Mouse (Mus musculus) liver, embryonic 11.5 days (tissue): Measurements from ENCODE around the gene Map4k4. TPM values are rescaled to one million over a fixed set of nuclear protein-coding genes. Genes with fewer than 3 reads are reported as not detected.

ENCODE experiments used
- ATAC-seq: fragments of 200-750 bp; cut with Nextera tagmentation; replicated peaks from 2 replicates; pipeline ENCODE4 v1.8.0; 2017; ENCODE audit warnings: moderate number of reproducible peaks, mild to moderate bottlenecking, moderate TSS enrichment, moderate library complexity; ENCODE audit not compliant: low FRiP score
- DNase-seq: peaks from one replicate; pipeline ENCODE4 v3.0.0-alpha.2; 2017; ENCODE audit warnings: low spot score
- H3K27ac ChIP-seq: fragments of 300-500 bp; sonication (generic); 2 replicates; pipeline ENCODE4 v1.5.1; 2014; ENCODE audit warnings: mild to moderate bottlenecking, low read depth, low read length, control low read depth
- H3K27me3 ChIP-seq: fragments of 300-500 bp; sonication (generic); replicated peaks from 2 replicates; pipeline ENCODE4 v1.6.1; 2014; ENCODE audit warnings: low read length, mixed read lengths; ENCODE audit not compliant: control insufficient read depth, insufficient read depth
- H3K36me3 ChIP-seq: fragments of 300-500 bp; sonication (generic); 2 replicates; pipeline ENCODE4 v1.6.1; 2014; ENCODE audit warnings: mild to moderate bottlenecking, low read length, moderate library complexity, mixed read lengths; ENCODE audit not compliant: control insufficient read depth, insufficient read depth
- H3K4me1 ChIP-seq: fragments of 300-500 bp; sonication (generic); replicated peaks from 2 replicates; pipeline ENCODE4 v1.6.1; 2014; ENCODE audit warnings: low read length, mixed read lengths; ENCODE audit not compliant: control insufficient read depth, insufficient read depth
- H3K4me2 ChIP-seq: fragments of 300-500 bp; sonication (generic); 2 replicates; pipeline ENCODE4 v1.6.1; 2014; ENCODE audit warnings: mild to moderate bottlenecking, control low read depth, moderate library complexity
- H3K4me3 ChIP-seq: fragments of 300-500 bp; sonication (generic); 2 replicates; pipeline ENCODE4 v1.5.1; 2014; ENCODE audit warnings: low read depth, low read length, control low read depth
- H3K9ac ChIP-seq: fragments of 300-500 bp; sonication (generic); 2 replicates; pipeline ENCODE4 v1.6.1; 2014; ENCODE audit warnings: low read depth, low read length, control low read depth
- H3K9me3 ChIP-seq: fragments of 300-500 bp; sonication (generic); 2 replicates; pipeline ENCODE4 v1.6.1; 2016; ENCODE audit warnings: low read length, inconsistent platforms, mixed read lengths; ENCODE audit not compliant: control insufficient read depth
- WGBS: fragments of 180-500 bp; shearing (Covaris S2); extraction: QIAGEN DNeasy Blood & Tissue Kit; methylation state at CpG from one replicate; pipeline ENCODE4 v1.1.7; 2014; 5-methylcytosine and 5-hydroxymethylcytosine counted together
- polyA plus RNA-seq: library from polyadenylated mRNA; unstranded; fragments of >200 nt; fragmentation: Nextera tagmentation; extraction: Ambion mirVana; gene quantifications from 2 replicates; pipeline ENCODE4 v1.2.1, GENCODE M21; 2014

Gene Map4k4
- polyA plus RNA-seq, 1 experiment from 2014 or later = 13.6 TPM

DNA sequence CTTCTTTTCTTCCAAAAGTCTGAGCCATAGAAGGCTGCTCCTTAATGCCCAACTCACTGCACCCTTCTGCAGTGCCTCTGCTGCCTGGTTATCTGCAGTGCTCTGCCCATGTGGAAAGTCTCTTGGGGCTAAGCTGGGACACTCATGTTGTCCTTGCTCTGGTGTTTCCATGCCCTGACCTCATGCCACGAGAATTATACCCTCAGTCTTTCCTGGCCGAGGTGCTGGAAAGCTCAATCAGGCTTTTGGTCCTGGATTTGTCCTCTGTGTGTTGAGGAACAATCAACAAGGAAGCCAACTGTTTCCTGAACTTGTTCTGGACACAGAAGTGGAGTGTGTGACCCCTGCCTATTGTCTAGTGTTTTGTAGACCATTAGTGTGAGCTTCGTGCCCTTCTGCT lies 81.3 kb downstream of the Map4k4 start:
- Histone ChIP-seq H3K27ac (no peak overlapping the region), H3K4me1 (no peaks in the 10 kb centered on the region), H3K9me3 (no peaks in the 10 kb centered on the region), H3K27me3 (no peaks in the 10 kb centered on the region), H3K4me2 (no peak overlapping the region), H3K36me3 (peaks cover 4% of the 10 kb centered on the region), H3K4me3 (no peak overlapping the region), H3K9ac (no peak overlapping the region)
- WGBS = 76% methylated on average over 3 of the region's 3 CpGs
- no peak for ATAC-seq
- DNase-seq = no peak

DNA sequence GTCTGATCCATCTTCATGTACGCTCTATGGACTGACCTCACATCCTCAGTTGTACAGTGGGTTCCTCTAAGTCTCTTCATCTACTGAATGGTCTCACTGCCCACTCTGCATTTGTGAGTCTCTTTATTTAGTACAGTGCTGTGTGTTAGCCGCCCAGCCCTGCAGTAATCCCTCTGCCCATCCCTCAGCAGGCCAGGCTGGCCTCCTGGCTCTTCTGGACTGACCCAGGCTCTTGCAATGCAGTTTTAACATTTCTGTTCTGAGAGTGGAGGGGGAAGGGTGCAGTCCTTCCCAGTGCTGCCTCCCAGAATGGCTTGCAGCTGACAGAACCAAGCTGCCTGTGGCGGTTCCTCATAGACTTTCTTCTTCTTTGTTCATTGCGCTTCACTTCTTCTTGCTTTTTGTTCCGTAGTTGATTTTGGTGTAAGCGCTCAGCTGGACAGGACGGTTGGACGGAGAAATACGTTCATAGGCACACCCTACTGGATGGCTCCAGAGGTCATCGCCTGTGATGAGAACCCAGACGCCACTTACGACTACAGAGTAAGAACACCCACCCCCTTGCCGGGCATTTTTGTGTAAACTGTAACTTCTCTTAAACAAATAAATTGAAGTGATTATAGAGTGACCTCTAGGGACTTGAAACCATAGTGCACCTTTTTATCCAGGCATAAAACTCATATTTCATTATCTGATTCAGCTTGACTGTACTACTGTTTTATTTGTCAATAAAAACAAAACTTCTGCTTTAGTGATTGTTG lies 82.2 kb downstream of the Map4k4 start:
- 79% methylated on average over 13 of the region's 13 CpGs for WGBS
- no peak overlapping the region for H3K27ac ChIP-seq
- H3K9me3 ChIP-seq = no peaks in the 10 kb centered on the region
- DNase-seq (no peak), ATAC-seq (no peak)
- no peak overlapping the region for H3K9ac ChIP-seq
- no peak overlapping the region for H3K4me3 ChIP-seq
- no peak overlapping the region for H3K4me2 ChIP-seq
- peaks cover 4% of the 10 kb centered on the region for H3K36me3 ChIP-seq
- H3K27me3 ChIP-seq = no peaks in the 10 kb centered on the region
- no peaks in the 10 kb centered on the region for H3K4me1 ChIP-seq

DNA sequence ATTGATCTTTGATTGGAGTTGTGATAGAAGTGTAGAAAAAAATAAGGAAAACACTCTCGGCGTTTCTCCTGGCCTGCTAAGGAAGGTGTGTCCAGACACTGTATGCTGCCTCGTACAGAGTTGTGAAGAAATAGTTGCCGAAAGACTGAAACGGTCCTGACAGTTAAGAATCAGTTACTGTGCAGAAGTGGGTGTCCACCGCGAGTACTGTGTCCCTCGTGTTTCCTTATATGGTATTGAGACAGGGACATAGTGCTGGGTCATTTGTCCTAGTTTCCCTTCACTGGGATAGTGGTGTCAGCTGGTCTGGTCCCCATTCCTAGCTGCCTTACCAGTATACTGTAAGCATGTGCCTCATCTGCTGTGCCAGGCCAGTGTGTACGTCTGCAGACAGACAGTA lies 83.6 kb downstream of the Map4k4 start:
- DNase-seq (no peak), ATAC-seq (no peak)
- no peak overlapping the region for H3K4me3 ChIP-seq
- H3K36me3 ChIP-seq = peaks cover 7% of the 10 kb centered on the region
- H3K27ac ChIP-seq = no peak overlapping the region
- no peaks in the 10 kb centered on the region for H3K4me1 ChIP-seq
- H3K9me3 ChIP-seq = no peaks in the 10 kb centered on the region
- no peak overlapping the region for H3K9ac ChIP-seq
- no peaks in the 10 kb centered on the region for H3K27me3 ChIP-seq
- 86% methylated on average over 9 of the region's 9 CpGs for WGBS
- H3K4me2 ChIP-seq = no peak overlapping the region

DNA sequence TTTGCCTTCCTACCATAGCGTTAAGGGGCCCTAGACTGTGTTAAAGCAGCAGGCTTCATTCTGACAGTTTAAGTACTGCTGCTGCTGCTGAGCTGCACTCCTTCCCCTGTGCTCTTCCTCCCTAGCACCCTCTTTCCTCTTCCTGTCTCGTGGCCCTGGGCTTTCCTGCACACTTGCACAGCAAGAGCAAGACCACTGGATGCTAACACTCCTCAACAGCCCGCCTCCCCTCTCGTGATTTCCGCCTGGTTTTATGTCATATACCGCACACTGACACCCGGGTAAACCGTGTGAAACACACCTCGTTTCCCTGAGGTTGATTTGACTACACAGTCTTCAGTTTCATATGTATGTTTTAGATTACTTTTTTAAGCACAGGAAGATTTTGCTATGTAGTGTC lies 86.1 kb downstream of the Map4k4 start:
- DNase-seq = no peak
- Histone ChIP-seq H3K9ac (no peak overlapping the region), H3K27ac (no peak overlapping the region), H3K4me2 (no peak overlapping the region), H3K36me3 (peaks cover 5% of the 10 kb centered on the region; the same call in 1 of the 2 replicates), H3K4me3 (no peak overlapping the region), H3K27me3 (no peaks in the 10 kb centered on the region), H3K9me3 (no peaks in the 10 kb centered on the region), H3K4me1 (no peaks in the 10 kb centered on the region)
- no peak for ATAC-seq
- 80% methylated on average over 9 of the region's 9 CpGs for WGBS

DNA sequence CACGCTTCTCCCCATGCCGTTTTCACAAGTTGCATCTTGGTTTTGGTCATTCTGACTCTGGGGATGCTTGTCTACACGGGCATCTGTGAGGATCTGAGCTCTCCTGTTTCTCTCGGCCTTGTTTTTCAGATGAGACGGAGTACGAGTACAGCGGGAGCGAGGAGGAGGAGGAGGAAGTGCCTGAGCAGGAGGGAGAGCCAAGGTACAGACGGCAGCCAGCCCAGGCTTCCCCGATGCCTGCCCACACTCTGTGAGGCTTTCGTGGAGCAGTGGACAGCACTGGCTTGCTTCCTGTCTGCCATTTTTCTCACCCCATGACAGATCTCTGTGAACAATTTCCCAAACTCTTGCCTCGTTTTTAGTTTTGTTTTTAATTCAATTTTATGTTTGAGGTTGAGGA lies 88.1 kb downstream of the Map4k4 start:
- Histone ChIP-seq H3K4me1 (no peaks in the 10 kb centered on the region), H3K9me3 (no peaks in the 10 kb centered on the region), H3K27ac (no peak overlapping the region), H3K27me3 (no peaks in the 10 kb centered on the region), H3K36me3 (peaks cover 7% of the 10 kb centered on the region; the same call in 1 of the 2 replicates), H3K9ac (no peak overlapping the region), H3K4me3 (no peak overlapping the region), H3K4me2 (no peak overlapping the region)
- 86% methylated on average over 12 of the region's 12 CpGs for WGBS
- ATAC-seq (no peak), DNase-seq (no peak)

DNA sequence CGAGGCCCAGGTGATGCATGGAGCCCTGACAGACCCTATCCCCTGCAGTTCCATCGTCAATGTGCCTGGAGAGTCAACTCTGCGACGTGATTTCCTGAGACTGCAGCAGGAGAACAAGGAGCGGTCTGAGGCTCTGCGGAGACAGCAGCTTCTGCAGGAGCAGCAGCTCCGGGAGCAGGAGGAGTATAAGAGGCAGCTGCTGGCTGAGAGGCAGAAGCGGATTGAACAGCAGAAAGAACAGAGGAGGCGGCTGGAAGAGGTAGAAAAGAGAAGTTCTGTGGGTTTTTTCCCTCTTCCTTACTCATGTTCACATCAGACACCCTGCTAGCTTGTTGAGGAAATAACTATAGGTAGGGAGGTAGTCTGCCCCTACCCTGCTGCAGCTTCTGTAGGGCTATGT lies 89.3 kb downstream of the Map4k4 start:
- WGBS = 91% methylated on average over 9 of the region's 9 CpGs
- H3K9ac ChIP-seq = no peak overlapping the region
- no peak overlapping the region for H3K4me2 ChIP-seq
- DNase-seq (no peak), ATAC-seq (no peak)
- no peak overlapping the region for H3K27ac ChIP-seq
- peaks cover 7% of the 10 kb centered on the region; the same call in 1 of the 2 replicates for H3K36me3 ChIP-seq
- no peak overlapping the region for H3K4me3 ChIP-seq
- H3K27me3 ChIP-seq = no peaks in the 10 kb centered on the region
- no peaks in the 10 kb centered on the region for H3K4me1 ChIP-seq
- H3K9me3 ChIP-seq = no peaks in the 10 kb centered on the region

DNA sequence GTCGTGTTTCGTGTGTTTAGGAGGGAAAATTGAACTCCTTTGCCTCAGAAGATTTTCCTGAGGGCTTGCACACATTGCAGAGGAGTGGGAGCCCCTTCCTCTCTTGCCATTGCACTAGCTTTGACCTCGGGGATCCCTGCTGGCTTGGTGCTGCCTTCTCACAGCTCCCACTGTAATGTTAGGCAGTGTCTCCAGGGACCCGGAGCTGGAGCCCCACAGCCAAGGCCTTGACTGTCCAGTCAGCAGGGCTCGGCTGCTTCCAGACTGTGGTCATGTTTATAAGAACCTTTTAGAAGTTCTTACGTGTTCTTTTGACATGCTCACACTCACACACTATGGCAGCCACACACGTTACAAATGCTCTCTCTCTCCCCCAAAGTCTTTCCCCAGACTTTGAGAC lies 93.2 kb downstream of the Map4k4 start:
- peaks cover 7% of the 10 kb centered on the region; the same call in 1 of the 2 replicates for H3K36me3 ChIP-seq

DNA sequence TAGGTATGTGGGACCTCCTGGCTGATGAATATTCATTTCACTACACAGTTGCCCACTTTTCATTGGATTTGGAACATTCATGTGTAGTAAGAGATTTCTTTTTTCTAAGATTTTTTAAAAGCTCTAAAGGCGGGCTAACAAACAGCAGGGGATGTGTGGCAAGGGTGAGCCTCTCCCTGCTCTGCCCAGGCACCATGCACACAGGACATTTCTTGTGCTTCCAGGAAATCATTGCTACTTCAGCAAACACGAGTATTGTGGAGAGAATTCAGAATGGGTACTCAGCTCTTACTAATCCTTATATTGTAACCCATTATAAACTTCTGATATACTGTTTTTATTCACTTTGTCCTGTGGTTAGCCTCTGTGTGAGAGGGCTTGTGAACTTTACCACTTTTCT lies 94.9 kb downstream of the Map4k4 start:
- Histone ChIP-seq H3K4me2 (no peak overlapping the region), H3K9ac (no peak overlapping the region), H3K27ac (no peak overlapping the region), H3K4me3 (no peak overlapping the region), H3K27me3 (no peaks in the 10 kb centered on the region), H3K36me3 (peaks cover 7% of the 10 kb centered on the region; the same call in 1 of the 2 replicates), H3K9me3 (no peaks in the 10 kb centered on the region), H3K4me1 (no peaks in the 10 kb centered on the region)
- DNase-seq (no peak), ATAC-seq (no peak)
- 79% methylated on average over 2 of the region's 2 CpGs for WGBS

More for the DNA sequence above, 93.2 kb downstream of the Map4k4 start:
- 87% methylated on average over 7 of the region's 7 CpGs for WGBS
- no peak overlapping the region for H3K9ac ChIP-seq
- ATAC-seq = no peak
- no peak for DNase-seq
- H3K9me3 ChIP-seq = no peaks in the 10 kb centered on the region
- H3K27me3 ChIP-seq = no peaks in the 10 kb centered on the region
- no peak overlapping the region for H3K4me2 ChIP-seq
- no peak overlapping the region for H3K4me3 ChIP-seq
- no peak overlapping the region for H3K27ac ChIP-seq
- H3K4me1 ChIP-seq = no peaks in the 10 kb centered on the region

DNA sequence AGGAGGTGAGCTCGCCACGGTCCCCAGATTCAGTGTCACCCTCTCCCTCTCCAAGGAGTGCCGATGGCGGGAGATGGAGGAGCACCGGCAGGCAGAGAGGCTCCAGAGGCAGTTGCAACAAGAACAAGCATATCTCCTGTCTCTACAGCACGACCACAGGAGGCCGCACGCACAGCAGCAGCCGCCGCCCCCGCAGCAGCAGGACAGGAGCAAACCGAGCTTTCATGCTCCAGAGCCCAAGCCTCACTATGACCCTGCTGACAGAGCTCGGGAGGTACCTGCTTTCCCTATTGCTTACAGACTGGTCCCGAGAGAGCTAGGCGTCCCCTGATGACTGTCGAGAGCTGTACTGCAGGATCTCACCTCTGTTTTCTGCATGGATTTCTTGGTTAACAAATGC lies 99.8 kb downstream of the Map4k4 start:
- no peaks in the 10 kb centered on the region for H3K4me1 ChIP-seq
- ATAC-seq (no peak), DNase-seq (no peak)
- H3K4me2 ChIP-seq = no peak overlapping the region
- 77% methylated on average over 16 of the region's 16 CpGs for WGBS
- no peaks in the 10 kb centered on the region for H3K9me3 ChIP-seq
- H3K4me3 ChIP-seq = no peak overlapping the region
- no peak overlapping the region for H3K27ac ChIP-seq
- peaks cover 11% of the 10 kb centered on the region; the same call in 1 of the 2 replicates for H3K36me3 ChIP-seq
- H3K27me3 ChIP-seq = no peaks in the 10 kb centered on the region
- H3K9ac ChIP-seq = no peak overlapping the region
